Mouse (Mus musculus): ENCODE data around the gene Spock1.

DNA sequence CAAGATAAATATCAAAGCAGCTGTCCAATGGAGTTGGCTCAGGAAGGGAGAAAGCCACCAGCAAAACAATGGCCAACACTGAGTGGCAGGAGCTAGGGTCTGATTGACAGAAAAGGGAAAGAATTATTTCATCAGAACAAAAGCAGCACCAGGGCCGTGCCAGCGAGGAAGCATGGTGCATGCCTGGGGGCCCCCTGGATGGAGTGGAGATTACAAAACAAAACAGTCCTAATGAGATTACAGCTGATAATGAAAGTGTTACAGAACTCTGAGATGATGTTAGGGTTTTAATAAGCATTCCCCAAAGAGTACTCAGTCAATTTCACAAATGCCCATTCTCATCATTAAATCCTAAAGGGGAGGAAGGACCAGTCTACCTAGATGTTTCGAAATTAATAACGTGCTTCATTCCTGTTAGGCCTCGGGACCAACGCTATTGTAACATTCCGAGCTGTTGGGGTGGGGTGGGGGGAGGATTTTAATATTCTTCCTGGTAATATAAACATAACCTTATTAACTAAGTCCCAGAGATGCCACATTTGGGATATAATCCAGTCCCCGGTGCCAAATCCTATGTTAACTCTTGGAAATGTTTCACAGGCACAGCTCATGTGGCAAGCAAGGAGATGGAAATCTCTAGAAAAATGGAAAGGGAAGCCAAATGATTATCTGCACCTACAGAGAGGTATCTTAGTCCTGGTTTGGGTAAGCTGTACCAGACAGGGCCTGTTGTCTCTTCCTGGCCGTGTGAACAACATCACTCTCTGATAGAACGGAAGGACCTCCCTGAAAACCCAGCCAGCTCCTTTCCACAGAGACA is 271.7 kb downstream of the Spock1 start:
- TF ChIP-seq POLR2A (IDR thresholded peaks at IDR 0.05; ENCODE audit: low read depth, low read length) (no peak), CTCF (IDR thresholded peaks at IDR 0.05; ENCODE audit: borderline replicate concordance, insufficient read depth, low read length) (no peak)
